Mouse (Mus musculus) C2C12 (cell line): ENCODE data around the gene Tars. TPM values are rescaled to one million over a fixed set of nuclear protein-coding genes. Genes with fewer than 3 reads are reported as not detected.

ENCODE experiments used
- H3K27me3 ChIP-seq: one replicate; pipeline ENCODE4 v1.6.1; 2011; ENCODE audit not compliant: control insufficient read depth, insufficient read depth, insufficient read length
- H3K36me3 ChIP-seq: one replicate; pipeline ENCODE4 v1.6.1; 2011; ENCODE audit not compliant: control insufficient read depth, insufficient read depth
- H3K4me3 ChIP-seq: one replicate; pipeline ENCODE4 v1.5.1; 2011; ENCODE audit warnings: mild to moderate bottlenecking, control low read depth; ENCODE audit not compliant: poor library complexity, insufficient read depth, severe bottlenecking
- H3K79me2 ChIP-seq: one replicate; pipeline ENCODE4 v1.6.1; 2011; ENCODE audit not compliant: control insufficient read depth, insufficient read depth
- H3K79me3 ChIP-seq: one replicate; pipeline ENCODE4 v1.6.1; 2011; ENCODE audit warnings: low read depth, control low read depth
- H3ac ChIP-seq: one replicate; pipeline ENCODE3; 2011; ENCODE audit warnings: low read depth; ENCODE audit not compliant: control insufficient read depth, insufficient read length
- CEBPB ChIP-seq: IDR thresholded peaks from one replicate; pipeline ENCODE4 v1.6.1; 2011; ENCODE audit warnings: low read depth, mild to moderate bottlenecking, control low read depth, moderate library complexity
- CTCF ChIP-seq: IDR thresholded peaks from one replicate; pipeline ENCODE4 v1.5.1; 2011; ENCODE audit not compliant: control insufficient read depth, insufficient read depth, insufficient read length
- FOSL1 ChIP-seq: IDR thresholded peaks from one replicate; pipeline ENCODE4 v1.8.0; 2011; ENCODE audit warnings: mild to moderate bottlenecking, low read length; ENCODE audit not compliant: poor library complexity, insufficient read depth, severe bottlenecking
- MAX ChIP-seq: IDR thresholded peaks from one replicate; pipeline ENCODE4 v1.6.1; 2011; ENCODE audit warnings: mild to moderate bottlenecking, control low read depth
- MYOD1 ChIP-seq: IDR thresholded peaks from one replicate; pipeline ENCODE4 v1.6.1; 2011; ENCODE audit warnings: low read depth; ENCODE audit not compliant: control insufficient read depth, insufficient read length
- MYOG ChIP-seq: IDR thresholded peaks from one replicate; pipeline ENCODE4 v1.6.1; 2011; ENCODE audit not compliant: control insufficient read depth, insufficient read length; ENCODE audit errors: extremely low read depth
- USF1 ChIP-seq: IDR thresholded peaks from one replicate; pipeline ENCODE4 v1.6.1; 2011; ENCODE audit warnings: low read depth, mild to moderate bottlenecking, control low read depth, moderate library complexity
- polyA plus RNA-seq: library from polyadenylated mRNA; unstranded; fragments of >200 nt; fragmentation: generic; extraction: Trizol; gene quantifications from one replicate; pipeline ENCODE4 v1.2.1, GENCODE M21; 2012; ENCODE audit warnings: missing spikeins

Tars gene
- polyA plus RNA-seq, 1 experiment: 84.9 TPM

- no peaks in the 10 kb centered on the region for H3K79me2 ChIP-seq
- H3ac ChIP-seq: no peak overlapping the region
- H3K79me3 ChIP-seq: no peaks in the 10 kb centered on the region
- no peaks in the 10 kb centered on the region for H3K27me3 ChIP-seq
- no peak for TF ChIP-seq MYOG
- no peak for TF ChIP-seq CEBPB
- no peak for TF ChIP-seq CTCF
- no peak for TF ChIP-seq MYOD1
- TF ChIP-seq MAX: no peak
- no peak for TF ChIP-seq FOSL1
- no peak for TF ChIP-seq USF1
- H3K36me3 ChIP-seq: peaks cover 32% of the 10 kb centered on the region
- H3K4me3 ChIP-seq: no peak overlapping the region
These were observed 19.9 kb downstream of the Tars start for GRCm38 (mm10) chr15:11379431-11380086.

GRCm38 (mm10) chr15:11370477-11371085 is 28.9 kb downstream of the Tars start:
- Histone ChIP-seq H3ac (no peak overlapping the region), H3K79me3 (no peaks in the 10 kb centered on the region), H3K79me2 (no peaks in the 10 kb centered on the region), H3K36me3 (no peaks in the 10 kb centered on the region), H3K27me3 (no peaks in the 10 kb centered on the region), H3K4me3 (no peak overlapping the region)
- TF ChIP-seq MYOG (no peak), CEBPB (peak; percentile 81), MAX (no peak)

GRCm38 (mm10) chr15:11369572-11369971 is 29.9 kb downstream of the Tars start:
- Histone ChIP-seq H3K36me3 (no peaks in the 10 kb centered on the region), H3K79me3 (no peaks in the 10 kb centered on the region), H3ac (no peak overlapping the region), H3K79me2 (no peaks in the 10 kb centered on the region), H3K27me3 (no peaks in the 10 kb centered on the region), H3K4me3 (no peak overlapping the region)
- no peak for TF ChIP-seq USF1
- TF ChIP-seq FOSL1: no peak
- TF ChIP-seq MAX: no peak
- no peak for TF ChIP-seq MYOG
- TF ChIP-seq CEBPB: no peak
- no peak for TF ChIP-seq MYOD1
- no peak for TF ChIP-seq CTCF

GRCm38 (mm10) chr15:11364795-11365194 is 34.7 kb downstream of the Tars start:
- Histone ChIP-seq H3K4me3 (no peak overlapping the region), H3K27me3 (peaks cover 4% of the 10 kb centered on the region), H3K36me3 (no peaks in the 10 kb centered on the region), H3ac (no peak overlapping the region), H3K79me3 (no peaks in the 10 kb centered on the region), H3K79me2 (no peaks in the 10 kb centered on the region)
- no peak for TF ChIP-seq MAX

GRCm38 (mm10) chr15:11364112-11364511 is 35.4 kb downstream of the Tars start:
- H3K4me3 ChIP-seq: no peak overlapping the region
- no peaks in the 10 kb centered on the region for H3K79me3 ChIP-seq
- no peak overlapping the region for H3ac ChIP-seq
- peaks cover 4% of the 10 kb centered on the region for H3K27me3 ChIP-seq
- TF ChIP-seq MYOD1 (no peak), CTCF (no peak), FOSL1 (no peak), USF1 (no peak)
- H3K79me2 ChIP-seq: no peaks in the 10 kb centered on the region
- H3K36me3 ChIP-seq: no peaks in the 10 kb centered on the region

GRCm38 (mm10) chr15:11361824-11362223 is 37.6 kb downstream of the Tars start:
- H3K36me3 ChIP-seq: no peaks in the 10 kb centered on the region
- no peaks in the 10 kb centered on the region for H3K79me3 ChIP-seq
- H3ac ChIP-seq: no peak overlapping the region
- peaks cover 4% of the 10 kb centered on the region for H3K27me3 ChIP-seq
- no peak overlapping the region for H3K4me3 ChIP-seq
- H3K79me2 ChIP-seq: no peaks in the 10 kb centered on the region
- TF ChIP-seq MYOG (no peak), MYOD1 (no peak), USF1 (no peak), CTCF (no peak), MAX (no peak), CEBPB (no peak), FOSL1 (no peak)
